Mouse (Mus musculus) stomach, embryonic 16.5 days (tissue): ENCODE measurements around the gene C130050O18Rik. TPM values are rescaled to one million over a fixed set of nuclear protein-coding genes. Genes with fewer than 3 reads are reported as not detected.

ENCODE experiments used
- ATAC-seq: fragments of 200-750 bp; cut with Nextera tagmentation; 2 replicates; pipeline ENCODE4 v1.8.0; 2017; ENCODE audit warnings: moderate number of reproducible peaks, moderate TSS enrichment; ENCODE audit not compliant: insufficient read depth, low FRiP score
- H3K27ac ChIP-seq: fragments of 300-500 bp; sonication (generic); 2 replicates; pipeline ENCODE4 v1.5.1; 2014; ENCODE audit warnings: low read length
- H3K27me3 ChIP-seq: fragments of 300-500 bp; sonication (generic); 2 replicates; pipeline ENCODE4 v1.6.1; 2014; ENCODE audit warnings: low read length, control low read depth, mixed read lengths; ENCODE audit not compliant: control insufficient read depth, insufficient read depth
- H3K36me3 ChIP-seq: fragments of 300-500 bp; sonication (generic); 2 replicates; pipeline ENCODE4 v1.6.1; 2014; ENCODE audit warnings: low read length; ENCODE audit not compliant: control insufficient read depth, insufficient read depth
- H3K4me1 ChIP-seq: fragments of 300-500 bp; sonication (generic); 2 replicates; pipeline ENCODE4 v1.6.1; 2014; ENCODE audit warnings: low read length, control low read depth, mixed read lengths; ENCODE audit not compliant: control insufficient read depth, insufficient read depth
- H3K4me2 ChIP-seq: fragments of 300-500 bp; sonication (generic); 2 replicates; pipeline ENCODE4 v1.6.1; 2014; ENCODE audit warnings: low read depth, low read length, mixed read lengths
- H3K4me3 ChIP-seq: fragments of 300-500 bp; sonication (generic); replicated peaks from 2 replicates; pipeline ENCODE4 v1.5.1; 2014; ENCODE audit warnings: mild to moderate bottlenecking, low read length
- H3K9ac ChIP-seq: fragments of 300-500 bp; sonication (generic); 2 replicates; pipeline ENCODE4 v1.6.1; 2014; ENCODE audit warnings: low read length
- H3K9me3 ChIP-seq: fragments of 300-500 bp; sonication (generic); replicated peaks from 2 replicates; pipeline ENCODE4 v1.6.1; 2016; ENCODE audit warnings: low read length, control low read depth; ENCODE audit not compliant: control insufficient read depth
- WGBS: fragments of 180-500 bp; shearing (Covaris S2); extraction: QIAGEN DNeasy Blood & Tissue Kit; methylation state at CpG from one replicate; pipeline ENCODE4 v1.1.7; 2014; 5-methylcytosine and 5-hydroxymethylcytosine counted together
- polyA plus RNA-seq: library from polyadenylated mRNA; unstranded; fragments of >200 nt; fragmentation: Nextera tagmentation; extraction: Ambion mirVana; gene quantifications from 2 replicates; pipeline ENCODE4 v1.2.1, GENCODE M21; 2015

Gene C130050O18Rik
- polyA plus RNA-seq, 1 experiment from 2014 or later = 0.80 TPM

DNA sequence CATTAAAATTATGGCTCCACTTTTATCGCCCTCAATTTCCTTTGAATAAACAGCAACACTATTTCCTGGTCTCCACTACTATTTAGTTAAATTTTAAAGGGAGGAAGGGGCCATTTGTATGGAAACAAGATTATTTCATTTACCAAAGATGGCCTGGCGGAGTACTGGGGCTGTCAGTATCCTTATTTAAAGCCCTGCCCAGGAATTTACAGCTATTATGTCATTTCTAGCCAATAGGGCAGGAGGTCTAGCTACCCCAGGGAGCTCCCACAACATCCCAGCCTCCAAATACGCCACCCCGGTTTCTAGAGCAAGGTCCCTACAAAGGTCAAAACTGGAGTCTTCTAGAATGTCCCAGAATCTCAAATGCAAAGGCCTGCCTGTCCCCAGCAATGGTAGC lies 8.5 kb downstream of the C130050O18Rik start:
- Histone ChIP-seq H3K4me3 (no peak overlapping the region), H3K36me3 (no peaks in the 10 kb centered on the region), H3K9ac (no peak overlapping the region), H3K27me3 (no peaks in the 10 kb centered on the region), H3K9me3 (peaks cover 6% of the 10 kb centered on the region; the same call in 1 of the 2 replicates), H3K27ac (no peak overlapping the region), H3K4me2 (no peak overlapping the region), H3K4me1 (peaks cover 7% of the 10 kb centered on the region)
- 74% methylated on average over 4 of the region's 4 CpGs for WGBS
- no peak for ATAC-seq

DNA sequence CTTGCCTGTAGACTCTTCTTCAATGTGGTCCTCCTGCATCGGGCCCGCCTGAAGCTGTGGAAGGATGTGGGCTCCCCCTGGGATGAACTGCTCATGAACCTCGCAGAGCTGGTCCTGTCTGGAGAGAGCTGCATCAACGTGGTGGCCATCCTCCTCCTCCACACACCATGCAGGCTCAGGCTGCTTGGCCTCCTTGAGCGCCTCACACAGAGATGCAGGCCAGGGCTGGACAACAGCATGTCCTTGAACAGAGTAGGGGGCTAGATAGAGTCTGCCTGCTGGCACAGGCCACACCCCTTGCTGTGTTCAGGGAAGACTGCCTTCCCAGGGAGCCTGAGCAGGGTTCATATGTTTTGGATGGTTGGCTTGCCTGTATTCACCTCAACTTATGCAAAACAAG lies 9.9 kb downstream of the C130050O18Rik start:
- WGBS = 87% methylated on average over 5 of the region's 5 CpGs

DNA sequence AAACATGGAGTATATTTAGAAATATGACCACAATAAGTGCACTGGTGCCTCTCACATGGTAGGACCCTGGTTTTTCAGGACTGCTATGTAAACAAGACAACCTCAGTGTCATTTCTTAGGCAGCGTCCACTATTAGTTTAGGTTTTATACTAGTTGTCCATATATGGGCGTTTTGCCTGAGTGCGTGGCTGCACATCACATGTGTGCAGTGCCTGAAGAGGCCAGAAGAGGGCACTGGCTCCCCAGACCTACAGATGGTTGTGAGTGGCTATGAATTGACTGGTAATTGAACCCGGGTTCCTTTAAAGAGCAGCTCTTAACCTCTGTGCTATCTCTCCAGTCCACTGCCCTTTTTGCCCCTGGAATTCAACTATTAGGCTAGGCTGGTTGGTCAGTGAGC lies 11.9 kb downstream of the C130050O18Rik start:
- no peaks in the 10 kb centered on the region for H3K27me3 ChIP-seq
- H3K36me3 ChIP-seq = no peaks in the 10 kb centered on the region
- no peak overlapping the region for H3K27ac ChIP-seq
- no peak overlapping the region for H3K9ac ChIP-seq
- H3K9me3 ChIP-seq = peaks cover 6% of the 10 kb centered on the region; the same call in 1 of the 2 replicates
- H3K4me3 ChIP-seq = no peak overlapping the region
- ATAC-seq = no peak
- no peak overlapping the region for H3K4me2 ChIP-seq
- 85% methylated on average over 4 of the region's 4 CpGs for WGBS
- H3K4me1 ChIP-seq = peaks cover 2% of the 10 kb centered on the region; the same call in 1 of the 2 replicates

More for the DNA sequence above, 9.9 kb downstream of the C130050O18Rik start:
- no peak for ATAC-seq
- no peak overlapping the region for H3K4me3 ChIP-seq
- H3K9me3 ChIP-seq = peaks cover 6% of the 10 kb centered on the region; the same call in 1 of the 2 replicates
- no peaks in the 10 kb centered on the region for H3K36me3 ChIP-seq
- peaks cover 2% of the 10 kb centered on the region; the same call in 1 of the 2 replicates for H3K4me1 ChIP-seq
- H3K4me2 ChIP-seq = no peak overlapping the region
- no peak overlapping the region for H3K9ac ChIP-seq
- no peaks in the 10 kb centered on the region for H3K27me3 ChIP-seq
- H3K27ac ChIP-seq = no peak overlapping the region

DNA sequence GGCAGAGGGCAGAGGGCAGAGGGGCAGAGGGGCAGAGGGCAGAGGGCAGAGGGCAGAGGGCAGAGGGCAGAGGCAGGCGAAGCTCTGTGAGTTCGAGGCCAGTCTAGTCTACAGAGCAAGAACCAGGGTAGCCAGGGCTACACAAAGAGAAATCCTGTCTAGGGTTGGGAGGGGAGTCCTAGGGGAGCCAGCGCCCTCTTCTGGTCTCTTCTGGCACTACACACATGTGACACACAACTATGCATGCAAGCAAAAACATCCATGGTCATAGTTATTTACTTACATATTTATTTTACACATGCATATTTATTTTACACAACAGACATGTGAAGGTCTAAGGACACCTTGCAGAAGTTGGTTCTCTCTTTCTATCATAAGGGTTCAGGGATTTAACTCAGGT lies 12.4 kb downstream of the C130050O18Rik start:
- H3K36me3 ChIP-seq = no peaks in the 10 kb centered on the region
- no peak overlapping the region for H3K9ac ChIP-seq
- H3K27me3 ChIP-seq = no peaks in the 10 kb centered on the region
- H3K4me3 ChIP-seq = no peak overlapping the region
- no peak for ATAC-seq
- WGBS = 84% methylated on average over 3 of the region's 3 CpGs
- no peak overlapping the region for H3K27ac ChIP-seq
- H3K4me1 ChIP-seq = peaks cover 3% of the 10 kb centered on the region; the same call in 1 of the 2 replicates
- H3K9me3 ChIP-seq = peaks cover 6% of the 10 kb centered on the region; the same call in 1 of the 2 replicates
- no peak overlapping the region for H3K4me2 ChIP-seq

DNA sequence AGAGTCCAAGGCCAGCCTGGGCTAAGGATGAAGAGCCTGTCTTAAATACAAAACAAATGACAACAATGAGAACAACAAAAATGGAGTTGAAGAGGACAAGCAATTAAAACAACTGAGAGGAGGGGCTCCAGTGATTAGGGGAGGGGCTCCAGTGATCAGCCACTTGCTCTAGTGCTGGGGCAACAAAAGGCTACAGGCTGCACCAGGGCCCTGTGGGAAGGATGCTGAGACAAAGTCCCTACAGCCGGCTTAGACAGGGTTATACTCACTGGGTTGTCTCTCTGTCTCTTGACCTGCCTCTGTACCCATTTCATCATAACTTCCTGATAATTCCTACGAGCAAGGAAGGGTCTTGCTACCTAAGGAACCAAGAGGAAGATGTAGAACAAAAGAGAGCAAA lies 13.0 kb downstream of the C130050O18Rik start:
- WGBS = 64% methylated on average over 2 of the region's 2 CpGs
- H3K27me3 ChIP-seq = no peaks in the 10 kb centered on the region

DNA sequence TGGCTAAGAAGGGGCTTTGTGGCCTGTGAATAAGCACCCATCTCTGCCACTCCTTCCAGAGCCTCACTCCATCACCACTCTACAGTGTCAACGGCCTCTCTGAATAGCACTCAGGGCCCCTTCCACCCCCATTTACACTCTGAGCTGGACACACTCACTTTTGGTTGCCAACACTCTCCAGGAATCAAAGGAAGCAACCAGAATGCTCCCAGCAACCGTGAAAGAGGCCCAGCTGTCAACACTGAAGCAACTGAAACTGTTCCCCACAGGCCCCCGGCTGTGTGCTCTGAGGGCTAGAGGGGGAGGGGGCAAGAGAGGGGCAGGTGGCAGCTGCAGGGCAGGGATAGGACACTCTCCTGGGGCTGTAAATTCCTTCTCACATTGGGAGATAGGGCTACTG lies 13.6 kb downstream of the C130050O18Rik start:
- Histone ChIP-seq H3K27me3 (no peaks in the 10 kb centered on the region), H3K9ac (peak overlapping the region; percentile 43), H3K9me3 (peaks cover 6% of the 10 kb centered on the region; the same call in 1 of the 2 replicates), H3K36me3 (no peaks in the 10 kb centered on the region), H3K27ac (no peak overlapping the region), H3K4me3 (no peak overlapping the region), H3K4me2 (no peak overlapping the region), H3K4me1 (peaks cover 14% of the 10 kb centered on the region)
- WGBS = 23% methylated on average over 3 of the region's 3 CpGs
- no peak for ATAC-seq

More for the DNA sequence above, 13.0 kb downstream of the C130050O18Rik start:
- Histone ChIP-seq H3K36me3 (no peaks in the 10 kb centered on the region), H3K9ac (no peak overlapping the region), H3K4me2 (no peak overlapping the region), H3K4me1 (peaks cover 9% of the 10 kb centered on the region; the same call in 1 of the 2 replicates), H3K9me3 (peaks cover 6% of the 10 kb centered on the region; the same call in 1 of the 2 replicates), H3K27ac (no peak overlapping the region), H3K4me3 (no peak overlapping the region)
- ATAC-seq = no peak

DNA sequence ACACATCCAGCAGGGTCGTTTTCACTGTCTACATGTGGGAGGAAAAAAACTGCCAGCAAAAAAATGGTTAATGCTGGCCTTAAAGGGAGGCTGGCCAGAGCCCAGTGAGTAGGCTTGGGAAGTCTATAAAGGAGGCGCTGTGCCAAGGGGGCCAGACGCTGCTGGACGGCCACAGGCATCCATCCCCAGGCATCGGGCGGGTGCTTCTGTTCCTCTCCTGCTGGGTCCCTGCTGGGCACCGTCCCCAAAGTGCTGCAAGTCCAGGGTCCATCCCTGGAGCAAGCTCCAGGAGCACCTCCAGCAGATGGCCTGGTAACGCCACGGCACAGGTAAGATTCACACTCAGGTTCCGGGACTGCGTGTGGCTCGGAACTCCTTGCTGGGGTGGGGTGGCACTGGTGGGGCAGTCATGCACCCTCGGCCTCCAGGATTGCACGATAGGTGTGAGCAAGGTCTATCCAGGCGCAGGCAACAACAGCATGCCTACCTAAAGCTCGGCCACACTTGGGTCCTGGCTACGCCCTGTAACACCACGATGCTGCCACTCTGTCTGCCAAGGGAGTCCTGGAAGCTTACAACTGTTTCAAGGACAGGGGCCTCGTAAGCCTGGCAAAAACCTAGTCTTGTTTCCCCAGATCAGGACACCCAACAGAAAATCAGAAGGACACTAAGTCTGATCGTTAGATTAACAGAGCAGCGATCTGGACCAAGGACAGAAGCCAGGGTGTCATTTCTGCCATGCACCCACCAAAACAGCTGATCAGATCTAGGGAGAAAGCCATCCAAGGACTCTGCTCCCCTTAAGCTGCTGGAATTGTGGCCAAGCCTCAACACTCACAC lies 18.2 kb downstream of the C130050O18Rik start, which contains the start of gene Gper1:
TSS of gene Gper1 (plus strand) at position 126 of the 840 bp plus-strand sequence.
- Histone ChIP-seq H3K4me3 (peak within 1 kb of the TSS; percentile 31), H3K9ac (peak within 1 kb of the TSS; percentile 60), H3K9me3 (no peaks in the 10 kb centered on the region), H3K36me3 (no peaks in the 10 kb centered on the region), H3K4me2 (peak within 1 kb of the TSS; percentile 46), H3K27ac (no peak within 1 kb of the TSS), H3K27me3 (no peaks in the 10 kb centered on the region), H3K4me1 (peaks cover 20% of the 10 kb centered on the region)
- ATAC-seq = peak; percentile 80
- WGBS = 45% methylated on average over 21 of the region's 21 CpGs

DNA sequence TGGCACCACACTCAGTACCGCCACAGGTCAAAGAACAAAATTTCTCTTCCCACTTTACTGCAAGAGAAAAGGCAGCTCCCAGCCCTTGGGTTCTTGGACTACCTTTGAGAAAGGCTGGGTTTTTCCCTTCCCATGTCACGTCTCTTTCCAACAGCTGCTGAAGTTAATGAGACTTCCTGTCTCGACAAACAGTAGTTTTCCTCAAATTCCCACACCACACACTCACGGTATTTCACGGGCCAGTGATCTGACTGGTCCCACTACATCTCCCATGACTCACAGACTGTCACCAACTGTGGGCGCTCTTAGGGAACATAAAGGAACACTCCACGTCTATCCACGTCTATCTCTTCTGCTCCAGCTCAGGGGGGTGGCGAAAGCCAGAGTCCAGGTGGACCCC lies 20.1 kb downstream of the C130050O18Rik start:
- WGBS = 70% methylated on average over 9 of the region's 9 CpGs

DNA sequence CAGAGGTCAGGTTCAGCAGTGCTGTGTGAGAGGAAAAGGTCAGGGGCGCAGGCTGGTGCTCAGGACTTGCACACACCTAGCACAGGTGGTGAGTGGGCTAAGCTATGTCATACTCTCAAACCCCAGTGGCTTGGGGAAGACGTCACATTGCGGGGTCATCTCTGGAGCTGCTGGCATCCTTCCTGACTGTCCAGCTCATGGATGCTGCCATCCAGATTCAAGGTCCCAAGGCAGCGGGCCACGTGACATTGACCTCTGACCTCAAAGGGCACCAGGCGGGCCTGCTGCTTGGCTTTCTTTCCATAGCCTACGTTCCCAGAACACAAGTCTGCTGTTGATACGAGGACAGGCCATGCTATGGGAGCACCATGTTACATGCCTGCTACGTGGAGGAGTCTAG lies 21.9 kb downstream of the C130050O18Rik start:
- H3K36me3 ChIP-seq = no peaks in the 10 kb centered on the region
- H3K27ac ChIP-seq = no peak overlapping the region
- no peaks in the 10 kb centered on the region for H3K9me3 ChIP-seq
- no peak overlapping the region for H3K4me2 ChIP-seq
- 79% methylated on average over 9 of the region's 9 CpGs for WGBS
- no peaks in the 10 kb centered on the region for H3K27me3 ChIP-seq
- peaks cover 27% of the 10 kb centered on the region for H3K4me1 ChIP-seq
- no peak for ATAC-seq
- H3K9ac ChIP-seq = no peak overlapping the region
- no peak overlapping the region for H3K4me3 ChIP-seq

More for the DNA sequence above, 20.1 kb downstream of the C130050O18Rik start:
- Histone ChIP-seq H3K4me1 (peaks cover 25% of the 10 kb centered on the region), H3K36me3 (no peaks in the 10 kb centered on the region), H3K27me3 (no peaks in the 10 kb centered on the region), H3K27ac (no peak overlapping the region), H3K9ac (no peak overlapping the region), H3K4me2 (no peak overlapping the region), H3K4me3 (no peak overlapping the region), H3K9me3 (no peaks in the 10 kb centered on the region)
- ATAC-seq = no peak
